Mouse (Mus musculus): ENCODE results near the gene Cav3. TPM values are rescaled to one million over a fixed set of nuclear protein-coding genes. Genes with fewer than 3 reads are reported as not detected.

The Cav3 gene
- polyA plus RNA-seq, 1 experiment from 2014 or later: 2.1 TPM

Other genes with a start within 250 kb of the Cav3 start
- gene Lmcd1, start 185.7 kb upstream of the Cav3 start, polyA plus RNA-seq (2015; fragmentation: Nextera tagmentation; extraction: Ambion mirVana): 23.3 and 23.9 TPM in 2 replicates
- gene Ssu2, start 71.5 kb upstream of the Cav3 start, polyA plus RNA-seq (2015; fragmentation: Nextera tagmentation; extraction: Ambion mirVana): 3.2 and 3.5 TPM in 2 replicates
- 5.8 and 6.0 TPM in 2 replicates for gene Oxtr, start 30.4 kb downstream of the Cav3 start, polyA plus RNA-seq (2015; fragmentation: Nextera tagmentation; extraction: Ambion mirVana)
- gene Rad18, start 237.2 kb downstream of the Cav3 start, polyA plus RNA-seq (2015; fragmentation: Nextera tagmentation; extraction: Ambion mirVana): 46.9 and 51.3 TPM in 2 replicates

Measured in kidney, embryonic 15.5 days (tissue).